Mouse (Mus musculus) frontal cortex, adult 2 months (tissue): ENCODE data around the gene Ect2l. TPM values are rescaled to one million over a fixed set of nuclear protein-coding genes. Genes with fewer than 3 reads are reported as not detected.

ENCODE experiments used
- DNase-seq, 2 experiments: peaks; one replicate each; pipeline ENCODE4 v3.0.0; 2022; ENCODE audit warnings: low spot score in 1 of 2; ENCODE audit errors: extremely low spot score in 1 of 2
- polyA plus RNA-seq: library from polyadenylated mRNA; depleted of rRNA; stranded (reverse); fragments of >200 nt; gene quantifications from 2 replicates; pipeline ENCODE4 v1.2.3, GENCODE M21; 2012; rRNA removed

Gene Ect2l
- polyA plus RNA-seq, 1 experiment: 0.42 TPM

GRCm38 (mm10) chr10:18090691-18091090, 120.0 kb downstream of the Ect2l start:
- DNase-seq: no peak

DNA sequence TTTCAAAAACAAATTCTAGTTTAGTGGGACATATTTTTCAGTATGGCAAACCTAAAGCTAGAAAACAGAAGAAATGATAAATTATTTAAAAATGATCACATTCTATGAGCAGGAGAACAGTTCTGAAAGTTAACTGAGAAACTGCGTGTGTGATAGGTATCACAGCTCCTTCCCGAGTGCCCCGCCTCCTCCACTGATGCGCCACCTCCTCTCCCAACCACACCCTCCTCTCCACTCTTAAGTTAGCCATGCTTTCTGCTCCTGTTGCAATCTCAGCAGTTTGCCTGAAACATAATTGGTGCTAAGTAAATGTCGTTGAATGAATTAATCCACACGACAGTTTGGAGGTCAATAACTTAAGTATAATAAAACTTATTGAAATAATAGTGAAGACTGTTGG, 127.9 kb downstream of the Ect2l start:
- DNase-seq: no peak

- DNase-seq: no peak
Observed at GRCm38 (mm10) chr10:18081536-18081935, 129.2 kb downstream of the Ect2l start.

Other genes with a start within 250 kb of the Ect2l start
- 22.5 and 23.2 TPM in 2 replicates for gene Abracl, start 187.6 kb downstream of the Ect2l start, polyA plus RNA-seq
- 62.9 and 66.8 TPM in 2 replicates for gene Reps1, start 155.0 kb downstream of the Ect2l start, polyA plus RNA-seq
- gene Ccdc28a, start 24.1 kb upstream of the Ect2l start, polyA plus RNA-seq: 65.4 and 67.0 TPM in 2 replicates
- gene Nhsl1, start 108.1 kb upstream of the Ect2l start, polyA plus RNA-seq: 13.0 and 13.5 TPM in 2 replicates